Mouse (Mus musculus) forebrain, embryonic 13.5 days (tissue): ENCODE data around the gene Ikzf2. TPM values are rescaled to one million over a fixed set of nuclear protein-coding genes. Genes with fewer than 3 reads are reported as not detected.

Experiments used
- ATAC-seq: fragments of 200-750 bp; cut with Nextera tagmentation; 2 replicates; pipeline ENCODE4 v1.8.0; 2017
- H3K27ac ChIP-seq: fragments of 300-500 bp; sonication (generic); 2 replicates; pipeline ENCODE4 v1.5.1; 2015; ENCODE audit warnings: inconsistent platforms, mild to moderate bottlenecking, moderate library complexity
- H3K27me3 ChIP-seq: fragments of 300-500 bp; sonication (generic); 2 replicates; pipeline ENCODE4 v1.6.1; 2015; ENCODE audit warnings: mild to moderate bottlenecking, inconsistent platforms
- H3K36me3 ChIP-seq: fragments of 300-500 bp; sonication (generic); 2 replicates; pipeline ENCODE4 v1.6.1; 2015; ENCODE audit warnings: mild to moderate bottlenecking, inconsistent platforms; ENCODE audit not compliant: poor library complexity, severe bottlenecking
- H3K4me1 ChIP-seq: fragments of 300-500 bp; sonication (generic); 2 replicates; pipeline ENCODE4 v1.6.1; 2015; ENCODE audit warnings: inconsistent platforms
- H3K4me2 ChIP-seq: fragments of 300-500 bp; sonication (generic); 2 replicates; pipeline ENCODE4 v1.6.1; 2015; ENCODE audit warnings: inconsistent platforms, mild to moderate bottlenecking, moderate library complexity
- H3K4me3 ChIP-seq: fragments of 300-500 bp; sonication (generic); 2 replicates; pipeline ENCODE4 v1.5.1; 2015; ENCODE audit warnings: mild to moderate bottlenecking, inconsistent platforms
- H3K9ac ChIP-seq: fragments of 300-500 bp; sonication (generic); 2 replicates; pipeline ENCODE4 v1.6.1; 2015; ENCODE audit warnings: mild to moderate bottlenecking, inconsistent platforms
- H3K9me3 ChIP-seq: fragments of 300-500 bp; sonication (generic); replicated peaks from 2 replicates; pipeline ENCODE4 v1.6.1; 2016; ENCODE audit warnings: inconsistent platforms
- WGBS: fragments of 180-500 bp; shearing (Covaris S2); methylation state at CpG from one replicate; pipeline ENCODE4 v1.1.7; 2015; 5-methylcytosine and 5-hydroxymethylcytosine counted together
- polyA plus RNA-seq: library from polyadenylated mRNA; unstranded; fragments of >200 nt; fragmentation: Nextera tagmentation; extraction: Ambion mirVana; gene quantifications from 2 replicates; pipeline ENCODE4 v1.2.1, GENCODE M21; 2015

Gene Ikzf2
- polyA plus RNA-seq, 1 experiment from 2014 or later: 4.5 TPM

DNA sequence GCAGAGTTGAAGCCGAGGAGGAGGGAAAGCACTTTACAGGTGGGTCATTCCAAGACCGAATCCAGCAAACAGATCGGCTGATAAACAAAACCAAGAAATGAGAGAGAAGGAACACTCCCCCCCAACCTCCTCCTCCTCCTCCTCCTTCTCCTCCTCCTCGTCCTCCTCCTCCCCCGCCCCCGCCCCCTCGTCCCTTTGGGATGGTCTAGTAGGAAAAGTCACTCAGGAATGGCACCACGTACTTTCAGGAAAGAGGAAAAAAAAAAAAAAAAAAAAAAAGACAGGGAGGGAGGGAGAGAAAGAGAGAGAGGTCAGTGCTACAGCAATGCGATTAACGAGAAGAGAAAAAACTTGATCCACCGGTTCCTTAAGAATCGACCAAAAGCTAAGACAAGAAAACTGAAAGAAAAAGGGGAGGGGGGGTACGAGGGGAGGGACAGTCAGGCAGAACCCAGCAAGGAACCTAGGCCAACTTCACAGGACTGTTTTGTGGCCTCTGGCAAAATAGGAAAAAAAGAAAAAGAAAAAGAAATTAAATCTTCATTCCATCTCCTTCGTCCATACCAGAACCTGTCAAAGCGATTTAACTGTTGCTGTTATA, 1.1 kb downstream of the Ikzf2 start:
- no peak overlapping the region for H3K27ac ChIP-seq
- peak overlapping the region; percentile 62 for H3K4me3 ChIP-seq
- peak overlapping the region; percentile 74 for H3K9ac ChIP-seq
- peaks cover 14% of the 10 kb centered on the region for H3K4me1 ChIP-seq
- no peaks in the 10 kb centered on the region for H3K36me3 ChIP-seq
- no peaks in the 10 kb centered on the region for H3K9me3 ChIP-seq
- H3K4me2 ChIP-seq: peak overlapping the region; percentile 74
- ATAC-seq: no peak
- H3K27me3 ChIP-seq: no peaks in the 10 kb centered on the region
- WGBS: 1% methylated on average over 12 of the region's 15 CpGs

DNA sequence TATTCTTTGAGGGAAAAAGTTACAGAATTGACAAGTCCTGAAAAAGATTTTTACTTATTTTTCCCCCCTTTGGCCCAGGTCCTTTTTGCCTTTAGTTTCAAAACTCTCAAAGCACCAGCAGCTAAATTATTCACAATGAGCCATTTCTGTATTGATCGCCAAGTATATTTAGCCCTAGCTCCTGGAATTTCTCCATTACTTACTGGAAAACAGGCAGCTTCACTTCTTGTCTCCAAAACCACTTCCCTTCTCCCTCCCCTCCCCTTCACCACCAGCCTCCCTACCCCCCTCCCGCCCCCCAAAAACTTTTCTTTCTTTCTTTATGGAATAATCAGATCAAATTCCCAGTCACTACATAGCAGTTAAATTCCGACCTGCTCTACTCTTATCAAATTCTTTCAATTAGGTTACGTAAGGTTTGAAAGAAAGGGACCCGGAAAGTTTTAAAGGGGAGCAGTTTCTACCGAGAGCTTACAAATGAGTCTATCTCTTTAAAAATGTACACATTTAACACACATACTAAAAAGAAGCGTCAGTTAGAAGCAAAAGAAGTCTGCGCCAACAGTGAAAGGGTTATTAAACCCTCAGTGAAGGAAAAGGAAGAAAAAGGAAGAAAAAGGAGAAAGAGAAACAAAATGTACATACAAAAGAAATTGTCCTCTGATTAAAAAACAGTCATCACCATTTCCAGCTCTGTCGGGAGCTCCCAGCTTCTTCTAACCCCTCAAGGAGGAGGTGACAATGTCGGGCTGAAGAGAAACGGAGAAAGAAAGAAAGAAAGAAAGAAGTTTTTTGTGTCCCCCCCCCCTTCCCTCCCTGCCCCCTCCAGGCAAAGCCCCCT, 1.8 kb downstream of the Ikzf2 start:
- Histone ChIP-seq H3K4me1 (peaks cover 14% of the 10 kb centered on the region), H3K9me3 (no peaks in the 10 kb centered on the region), H3K9ac (peak overlapping the region; percentile 63), H3K36me3 (no peaks in the 10 kb centered on the region), H3K27ac (no peak overlapping the region), H3K27me3 (no peaks in the 10 kb centered on the region), H3K4me2 (peak overlapping the region; percentile 74), H3K4me3 (peak overlapping the region; percentile 62)
- WGBS: under 1% methylated on average over 11 of the region's 11 CpGs
- ATAC-seq: no peak

DNA sequence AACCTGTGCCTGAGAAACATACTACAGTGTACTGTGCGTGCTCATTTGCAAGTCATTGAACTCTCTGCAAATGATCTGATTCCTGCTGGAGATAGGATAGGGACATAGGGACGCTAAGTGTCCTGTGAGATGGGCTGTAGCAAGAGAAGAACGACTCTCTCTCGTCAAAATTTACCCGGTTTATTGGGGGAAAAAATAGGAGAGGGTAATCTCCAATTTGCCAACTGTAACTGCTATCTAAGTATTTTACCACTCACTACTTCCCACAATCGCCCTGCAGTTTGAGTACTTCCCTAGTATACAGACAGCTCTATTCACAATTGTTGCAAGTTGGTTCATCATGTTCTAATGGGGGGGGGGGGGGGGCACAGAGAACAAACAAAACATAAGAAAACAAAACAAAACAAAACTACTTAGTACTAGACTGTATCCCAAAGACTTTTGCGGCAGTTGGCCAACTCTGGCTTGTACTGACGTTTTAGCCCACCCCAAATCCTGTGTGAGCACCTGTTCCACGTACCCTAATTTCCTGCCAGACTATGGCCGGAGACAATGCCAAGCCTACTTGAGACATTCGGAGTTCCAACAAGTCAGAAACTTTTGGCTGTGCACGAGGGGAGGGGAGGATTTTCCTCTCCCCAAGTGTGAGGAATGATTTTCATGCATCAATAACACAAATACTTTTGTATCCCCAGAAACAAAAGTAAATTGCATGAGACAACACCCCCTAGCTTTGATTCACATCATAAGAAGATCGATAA, 2.6 kb downstream of the Ikzf2 start:
- Histone ChIP-seq H3K9me3 (no peaks in the 10 kb centered on the region), H3K9ac (no peak overlapping the region), H3K27me3 (no peaks in the 10 kb centered on the region), H3K36me3 (no peaks in the 10 kb centered on the region), H3K4me1 (peaks cover 14% of the 10 kb centered on the region), H3K4me2 (peak overlapping the region; percentile 74), H3K27ac (no peak overlapping the region), H3K4me3 (peak overlapping the region; percentile 62)
- no peak for ATAC-seq
- 22% methylated on average over 13 of the region's 13 CpGs for WGBS

DNA sequence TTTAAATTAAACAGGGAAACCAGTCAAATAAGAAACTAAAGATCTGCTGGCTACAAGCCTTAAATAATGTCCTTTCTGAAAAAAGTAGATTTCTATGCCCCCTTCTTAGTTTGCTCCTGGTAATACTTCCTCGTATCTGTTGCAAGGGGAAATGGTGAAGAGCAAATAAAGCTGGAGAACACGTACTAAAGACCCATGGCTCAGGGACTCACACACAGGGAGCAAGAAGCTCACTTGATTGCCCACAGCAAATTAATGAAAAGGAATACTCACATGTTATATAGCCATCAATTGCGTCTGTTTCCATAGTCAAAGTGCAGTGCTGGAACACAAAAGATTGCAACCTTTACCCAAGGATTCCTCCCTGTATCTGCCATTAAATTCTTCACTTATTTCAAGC, 3.2 kb downstream of the Ikzf2 start:
- Histone ChIP-seq H3K27me3 (no peaks in the 10 kb centered on the region), H3K4me3 (no peak overlapping the region), H3K36me3 (no peaks in the 10 kb centered on the region), H3K27ac (no peak overlapping the region), H3K4me2 (peak overlapping the region; percentile 74), H3K4me1 (peaks cover 14% of the 10 kb centered on the region), H3K9ac (no peak overlapping the region), H3K9me3 (no peaks in the 10 kb centered on the region)
- ATAC-seq: no peak
- WGBS: 76% methylated on average over 3 of the region's 3 CpGs

DNA sequence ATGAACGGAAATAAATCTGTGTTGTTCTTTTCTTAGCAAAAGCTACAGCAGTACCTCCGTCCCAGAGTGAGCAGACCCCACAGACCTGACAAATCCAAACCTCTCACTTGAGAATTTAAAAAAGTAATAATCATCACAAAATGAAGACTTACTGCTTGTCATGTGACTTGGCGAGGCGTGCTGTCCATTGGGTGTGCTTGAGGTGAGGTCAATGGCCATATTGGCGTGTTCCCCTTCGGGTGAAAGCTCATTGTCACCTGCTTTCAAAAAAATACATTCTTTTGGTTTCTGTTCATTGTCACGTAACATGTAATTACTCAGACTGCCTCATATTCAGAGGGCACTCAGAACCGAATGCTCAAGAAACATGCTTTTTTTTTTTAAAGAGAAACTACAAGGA, 4.0 kb downstream of the Ikzf2 start:
- Histone ChIP-seq H3K27me3 (no peaks in the 10 kb centered on the region), H3K9ac (no peak overlapping the region), H3K4me2 (no peak overlapping the region), H3K9me3 (no peaks in the 10 kb centered on the region), H3K4me1 (peaks cover 14% of the 10 kb centered on the region), H3K4me3 (no peak overlapping the region), H3K27ac (no peak overlapping the region), H3K36me3 (no peaks in the 10 kb centered on the region)
- ATAC-seq: no peak
- 88% methylated on average over 8 of the region's 8 CpGs for WGBS

DNA sequence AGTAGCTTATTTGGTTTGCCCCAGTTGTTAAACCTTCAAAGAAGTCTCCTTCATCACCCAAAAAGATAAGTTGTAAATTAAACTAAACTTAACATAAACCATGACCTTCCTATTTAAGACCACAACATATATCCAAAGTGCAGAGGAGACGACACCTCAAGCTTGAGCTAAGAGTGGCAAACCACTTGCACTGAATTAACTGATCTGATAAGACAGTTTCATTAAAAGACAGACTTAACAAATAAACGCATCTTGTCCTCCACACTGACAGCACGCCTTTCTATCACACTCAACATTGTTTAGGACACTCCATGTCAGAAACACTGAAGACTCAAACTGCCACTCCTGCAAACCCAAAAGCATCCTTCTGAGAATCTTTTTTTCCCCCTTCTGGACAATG, 4.8 kb downstream of the Ikzf2 start:
- no peaks in the 10 kb centered on the region for H3K9me3 ChIP-seq
- WGBS: 84% methylated on average over 3 of the region's 3 CpGs
- no peaks in the 10 kb centered on the region for H3K27me3 ChIP-seq
- H3K27ac ChIP-seq: no peak overlapping the region
- no peak for ATAC-seq
- peaks cover 14% of the 10 kb centered on the region for H3K4me1 ChIP-seq
- no peak overlapping the region for H3K4me2 ChIP-seq
- H3K4me3 ChIP-seq: no peak overlapping the region
- no peaks in the 10 kb centered on the region for H3K36me3 ChIP-seq
- H3K9ac ChIP-seq: no peak overlapping the region

DNA sequence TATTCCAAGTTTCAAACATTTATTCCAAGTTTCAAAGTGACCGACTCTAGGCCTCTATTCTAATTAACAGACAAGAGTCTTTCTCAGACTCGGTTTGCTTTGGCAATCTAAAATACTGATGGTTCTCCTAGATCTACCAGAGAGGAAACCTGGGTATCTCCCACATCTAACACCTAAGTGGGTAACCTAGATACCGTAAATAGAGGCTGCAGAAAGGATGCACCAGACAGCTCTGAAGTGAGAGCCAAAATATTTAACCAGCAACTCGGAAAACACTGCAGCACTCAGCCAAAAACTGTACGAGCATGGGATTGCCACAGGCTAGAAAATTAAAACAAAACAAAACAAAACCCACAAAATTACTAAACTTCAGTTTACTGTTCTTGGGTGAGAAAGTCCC, 6.0 kb downstream of the Ikzf2 start:
- no peak for ATAC-seq
- no peaks in the 10 kb centered on the region for H3K36me3 ChIP-seq
- no peak overlapping the region for H3K4me3 ChIP-seq
- peaks cover 8% of the 10 kb centered on the region for H3K4me1 ChIP-seq
- H3K27ac ChIP-seq: no peak overlapping the region
- H3K4me2 ChIP-seq: no peak overlapping the region
- no peaks in the 10 kb centered on the region for H3K27me3 ChIP-seq
- no peak overlapping the region for H3K9ac ChIP-seq
- WGBS: 85% methylated on average over 5 of the region's 5 CpGs
- H3K9me3 ChIP-seq: no peaks in the 10 kb centered on the region

DNA sequence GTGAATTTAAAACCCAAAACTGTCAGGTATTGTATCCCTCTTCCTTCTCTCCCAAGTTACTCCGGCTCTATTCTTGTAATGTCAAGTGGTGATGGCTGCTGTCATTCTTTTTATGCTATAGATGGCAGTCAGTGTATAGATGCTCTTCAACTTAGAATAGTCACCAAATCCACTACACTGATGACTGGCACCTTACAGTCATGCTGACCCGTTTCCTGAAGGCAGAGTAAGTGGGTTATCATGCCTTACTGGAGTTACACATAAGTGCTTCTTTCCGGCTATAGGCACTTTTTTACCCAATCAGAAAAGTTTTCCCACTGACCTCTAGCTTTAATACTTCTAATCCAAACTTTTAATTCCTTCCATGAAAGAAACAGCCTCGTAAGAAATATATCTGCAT, 6.5 kb downstream of the Ikzf2 start:
- no peaks in the 10 kb centered on the region for H3K36me3 ChIP-seq
- no peaks in the 10 kb centered on the region for H3K9me3 ChIP-seq
- WGBS: 92% methylated on average over 4 of the region's 4 CpGs
- no peak overlapping the region for H3K4me2 ChIP-seq
- no peak overlapping the region for H3K9ac ChIP-seq
- H3K4me1 ChIP-seq: peaks cover 8% of the 10 kb centered on the region
- no peak overlapping the region for H3K4me3 ChIP-seq
- no peaks in the 10 kb centered on the region for H3K27me3 ChIP-seq
- no peak overlapping the region for H3K27ac ChIP-seq
- ATAC-seq: no peak

DNA sequence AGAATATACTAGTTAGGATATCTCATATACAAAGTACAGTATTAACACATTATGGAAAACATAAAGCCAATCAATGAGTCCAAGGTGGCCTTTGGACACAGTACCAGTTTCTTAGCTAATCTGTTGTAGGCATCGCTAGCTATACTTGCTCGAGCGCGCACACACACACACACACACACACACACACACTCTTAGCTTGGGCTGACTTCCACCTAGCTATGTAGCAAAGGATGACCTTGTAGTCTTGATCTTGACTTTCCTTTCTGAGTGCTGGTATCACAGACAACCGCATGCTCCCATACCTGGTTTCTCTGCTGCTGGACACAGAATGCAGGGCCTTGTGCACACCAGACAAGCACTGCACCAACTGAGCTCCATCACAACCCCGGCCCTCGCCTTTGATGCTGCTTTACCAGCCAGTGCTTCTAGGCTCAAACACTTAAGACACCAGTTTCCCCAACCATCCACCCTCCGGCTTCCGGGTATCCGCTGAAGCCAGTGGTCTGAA, 17.1 kb downstream of the Ikzf2 start:
- 94% methylated on average over 10 of the region's 10 CpGs for WGBS
- Histone ChIP-seq H3K4me1 (no peaks in the 10 kb centered on the region), H3K9ac (no peak overlapping the region), H3K4me3 (no peak overlapping the region), H3K27ac (no peak overlapping the region), H3K4me2 (no peak overlapping the region), H3K36me3 (no peaks in the 10 kb centered on the region), H3K9me3 (no peaks in the 10 kb centered on the region), H3K27me3 (no peaks in the 10 kb centered on the region)
- no peak for ATAC-seq

DNA sequence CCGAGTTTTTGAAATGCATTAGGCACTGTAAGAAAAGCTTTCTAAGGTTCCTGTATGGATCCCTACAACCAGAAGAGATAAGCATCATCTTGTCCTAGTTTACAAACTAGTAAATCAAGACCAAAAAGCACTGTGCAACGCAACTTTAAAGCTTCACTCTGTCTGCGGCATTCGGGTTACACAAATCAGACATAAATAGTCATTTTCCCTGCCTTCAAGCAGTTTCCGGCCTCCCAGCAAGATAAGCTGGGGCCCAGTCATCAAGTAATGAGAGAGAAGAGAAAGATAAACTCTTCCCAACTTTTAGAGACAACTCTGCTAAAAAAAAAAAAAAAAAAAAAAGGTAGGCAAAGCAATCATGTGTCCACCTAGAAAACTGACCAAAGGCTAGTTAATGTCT, 19.6 kb downstream of the Ikzf2 start:
- no peak overlapping the region for H3K4me3 ChIP-seq
- H3K9ac ChIP-seq: no peak overlapping the region
- no peak overlapping the region for H3K27ac ChIP-seq
- no peaks in the 10 kb centered on the region for H3K27me3 ChIP-seq
- H3K4me1 ChIP-seq: no peaks in the 10 kb centered on the region
- 94% methylated on average over 5 of the region's 5 CpGs for WGBS
- H3K36me3 ChIP-seq: no peaks in the 10 kb centered on the region
- no peak overlapping the region for H3K4me2 ChIP-seq
- H3K9me3 ChIP-seq: no peaks in the 10 kb centered on the region
- no peak for ATAC-seq

DNA sequence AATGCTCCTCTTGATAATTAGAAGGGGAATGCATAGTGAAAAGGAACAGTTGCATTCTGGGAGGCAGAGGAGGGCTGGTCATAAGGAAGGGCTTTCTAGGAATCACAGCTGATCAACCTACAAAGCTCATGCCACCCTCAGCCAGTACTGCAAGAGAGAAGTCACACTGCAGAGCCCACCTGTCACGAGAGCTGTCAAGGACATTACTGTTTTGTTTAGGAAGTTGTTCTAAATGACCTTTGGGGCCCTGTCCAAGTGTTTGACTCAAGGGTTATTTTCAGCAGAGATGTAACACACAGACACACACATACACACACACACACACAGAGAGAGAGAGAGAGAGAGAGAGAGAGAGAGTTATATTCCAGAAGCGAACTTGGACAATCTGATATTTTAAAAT, 27.3 kb downstream of the Ikzf2 start:
- Histone ChIP-seq H3K4me1 (peaks cover 7% of the 10 kb centered on the region; the same call in 1 of the 2 replicates), H3K27ac (no peak overlapping the region), H3K4me3 (no peak overlapping the region), H3K27me3 (no peaks in the 10 kb centered on the region), H3K9ac (no peak overlapping the region), H3K36me3 (no peaks in the 10 kb centered on the region), H3K9me3 (no peaks in the 10 kb centered on the region), H3K4me2 (no peak overlapping the region)
- no peak for ATAC-seq
- WGBS: 85% methylated on average over 2 of the region's 2 CpGs

DNA sequence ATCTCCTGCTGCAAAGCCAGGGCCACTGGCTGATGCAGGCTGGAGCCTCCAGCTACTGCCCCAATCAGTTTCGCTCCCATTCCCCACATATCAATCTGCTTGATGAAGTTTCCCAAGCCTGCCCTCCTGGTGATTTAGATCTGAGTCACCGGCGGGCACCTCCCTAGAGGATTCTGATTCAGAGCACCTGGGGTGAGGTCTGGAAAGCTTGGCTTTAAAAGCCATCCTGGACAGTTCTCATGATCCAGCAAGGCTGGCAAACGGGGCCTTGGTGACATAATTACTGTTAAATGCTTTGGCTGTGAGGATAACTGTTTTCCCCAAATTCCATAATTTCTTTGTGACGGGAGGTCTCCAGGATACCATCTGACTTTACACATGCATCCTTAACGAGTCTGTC, 29.0 kb downstream of the Ikzf2 start:
- Histone ChIP-seq H3K36me3 (no peaks in the 10 kb centered on the region), H3K27me3 (no peaks in the 10 kb centered on the region), H3K4me3 (no peak overlapping the region), H3K4me1 (peaks cover 7% of the 10 kb centered on the region; the same call in 1 of the 2 replicates), H3K4me2 (no peak overlapping the region), H3K9ac (no peak overlapping the region), H3K27ac (no peak overlapping the region), H3K9me3 (no peaks in the 10 kb centered on the region)
- ATAC-seq: no peak
- WGBS: 36% methylated on average over 6 of the region's 6 CpGs
